Mouse (Mus musculus) cerebellum, postnatal 25 days (tissue): ENCODE measurements around the gene Hist1h2ae.
A peak's percentile ranks its signal among the peaks of the same experiment; 100 is the strongest.
"Not testable (repeated sequence)": the region's sequence is repeated elsewhere in the genome, so short reads cannot be mapped to it uniquely, and the experiment has no call there.

Experiments used
- DNase-seq, 2 experiments: peaks; one replicate each; pipeline ENCODE4 v3.0.0; 2021; ENCODE audit warnings: mixed read lengths in 2 of 2

The Hist1h2ae gene

DNA sequence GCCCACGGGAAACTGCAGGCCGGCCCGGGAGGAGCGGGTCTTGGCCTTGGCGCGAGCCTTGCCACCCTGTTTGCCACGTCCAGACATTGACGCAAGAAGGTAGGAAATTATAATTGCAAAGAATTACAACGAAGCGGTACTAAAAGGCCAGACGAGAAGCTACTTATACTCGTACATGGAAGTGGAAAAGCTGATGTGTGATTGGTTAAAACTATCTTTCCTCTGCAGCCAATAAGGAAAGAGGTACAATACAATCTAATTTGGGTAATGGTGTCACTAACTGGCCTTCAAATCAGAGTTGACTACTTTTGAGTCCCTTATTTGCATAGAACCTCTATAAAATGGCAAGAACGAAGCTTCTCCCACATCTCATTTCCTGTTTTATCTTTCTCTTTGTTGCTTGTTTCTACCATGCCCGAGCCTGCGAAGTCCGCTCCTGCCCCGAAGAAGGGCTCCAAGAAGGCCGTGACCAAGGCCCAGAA lies at the start of gene Hist1h2ae, which contains the start of gene Hist1h2bg:
Hist1h2ae (minus strand) TSS at position 199 of the 482 bp plus-strand sequence.
Hist1h2bg (plus strand) TSS at position 375 of the 482 bp plus-strand sequence.
- DNase-seq, result peak; percentile 65 to 82

GRCm38 (mm10) chr13:23620056-23620732 lies 49.2 kb upstream of the Hist1h2ae start:
- DNase-seq, result peak in 1 of 2 experiments; percentile 14

- no peak for DNase-seq
These were observed 40.6 kb upstream of the Hist1h2ae start for GRCm38 (mm10) chr13:23611638-23612037.

DNA sequence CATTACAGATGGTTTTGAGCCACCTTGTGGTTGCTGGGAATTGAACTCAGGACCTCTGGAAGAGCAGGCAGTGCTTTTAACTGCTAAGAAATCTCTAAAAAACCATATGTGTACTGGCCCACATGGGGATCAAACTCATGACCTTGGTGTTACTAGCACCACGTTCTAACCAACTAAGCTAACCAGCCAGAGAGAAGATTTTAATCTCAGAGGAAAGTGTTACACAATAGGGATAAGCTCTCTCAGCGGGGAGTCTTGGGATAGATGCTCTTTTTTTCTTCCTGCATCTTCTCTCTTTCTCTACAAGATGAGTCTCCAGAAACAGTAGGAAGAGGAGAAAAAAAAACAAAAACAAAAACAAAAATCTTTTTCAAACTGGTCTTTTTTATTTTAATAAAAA lies 39.4 kb upstream of the Hist1h2ae start:
- DNase-seq, result no peak

GRCm38 (mm10) chr13:23609844-23610243 lies 38.8 kb upstream of the Hist1h2ae start:
- no peak for DNase-seq

DNA sequence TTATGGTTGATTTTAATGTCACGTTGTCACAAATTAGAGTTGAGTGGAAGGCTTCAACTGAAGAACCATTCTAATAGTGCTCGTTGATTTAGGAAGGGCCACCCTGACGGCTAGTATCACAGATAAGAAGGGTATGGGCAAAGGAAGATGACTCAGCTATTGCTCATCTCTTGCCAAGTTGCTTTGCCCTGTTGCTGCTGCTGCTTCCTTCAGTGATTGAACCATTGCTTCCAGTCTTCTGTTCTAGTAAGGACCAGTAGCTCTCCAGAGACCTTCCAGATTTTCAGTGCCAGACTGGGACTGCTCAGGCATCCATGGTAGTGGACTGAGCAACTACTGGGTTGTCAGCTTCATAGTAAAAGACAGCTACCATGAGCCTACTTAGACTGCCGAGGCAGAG lies 38.2 kb upstream of the Hist1h2ae start:
- DNase-seq, result no peak

DNA sequence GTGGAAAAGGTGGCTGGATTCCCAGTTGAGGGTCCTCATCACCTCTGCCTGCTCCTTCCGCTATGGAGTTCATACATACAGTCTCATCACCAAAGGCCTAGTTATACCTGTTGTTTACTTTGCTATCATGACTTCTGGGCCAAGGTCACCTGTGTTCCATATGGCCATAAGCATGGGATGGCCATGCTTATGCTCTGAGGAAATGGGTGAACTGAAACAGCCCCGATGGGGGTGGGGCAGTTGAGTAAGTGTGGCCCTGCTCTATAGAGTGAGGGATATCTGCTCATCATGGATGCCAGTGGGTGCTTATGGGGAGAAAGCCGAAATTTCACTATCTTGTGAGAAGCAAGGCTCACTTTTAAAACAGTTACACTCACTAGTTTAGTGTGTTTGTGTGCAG lies 34.0 kb upstream of the Hist1h2ae start:
- DNase-seq, result no peak

GRCm38 (mm10) chr13:23604452-23604851 lies 33.4 kb upstream of the Hist1h2ae start:
- no peak for DNase-seq

- no peak for DNase-seq
These were observed 32.2 kb upstream of the Hist1h2ae start for GRCm38 (mm10) chr13:23603182-23603699.

GRCm38 (mm10) chr13:23597957-23598356 lies 26.9 kb upstream of the Hist1h2ae start:
- DNase-seq, result peak; percentile 80 to 88

GRCm38 (mm10) chr13:23595622-23596372 lies 24.8 kb upstream of the Hist1h2ae start:
- DNase-seq, result no peak

DNA sequence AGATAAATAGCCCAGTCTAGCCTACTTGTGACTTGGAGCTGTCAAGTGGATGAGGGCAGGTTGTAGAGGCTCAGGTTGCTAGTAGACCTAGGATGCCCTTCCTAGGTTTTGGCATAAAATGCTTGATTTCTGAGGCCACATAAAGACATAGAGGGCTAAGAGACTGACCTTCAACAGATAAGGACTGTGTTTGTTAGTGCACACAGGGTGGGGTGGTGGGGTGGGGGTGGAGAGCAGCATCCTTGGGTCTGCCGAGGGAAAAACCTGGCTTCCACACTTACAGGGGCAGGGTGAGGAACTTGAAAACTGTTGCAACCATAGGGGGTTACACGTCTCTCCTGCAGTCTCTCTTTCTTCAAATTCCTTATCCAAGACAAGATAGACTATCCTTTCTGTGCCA lies 24.2 kb upstream of the Hist1h2ae start:
- no peak for DNase-seq

- no peak for DNase-seq
These were observed 22.2 kb upstream of the Hist1h2ae start for GRCm38 (mm10) chr13:23593051-23593770.

DNA sequence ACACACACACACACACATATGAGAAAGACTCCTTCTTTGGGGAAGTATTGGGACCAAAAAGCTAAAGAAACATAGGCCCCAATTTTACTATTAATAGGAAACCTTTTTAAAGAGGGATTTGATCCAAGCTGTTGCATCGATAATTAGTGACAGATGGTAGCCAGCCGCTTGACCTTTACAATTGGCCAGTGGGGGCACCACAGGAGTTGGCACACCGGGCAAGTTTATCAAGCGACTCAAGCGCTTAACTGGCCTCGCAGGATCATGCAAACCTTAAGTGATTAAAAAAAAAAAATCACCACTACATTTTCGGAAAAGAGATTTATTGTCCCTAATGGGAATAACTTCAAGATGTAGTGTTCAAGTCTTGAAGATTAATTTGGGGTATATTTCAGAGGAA lies 21.6 kb upstream of the Hist1h2ae start:
- peak; percentile 61 to 80 for DNase-seq

DNA sequence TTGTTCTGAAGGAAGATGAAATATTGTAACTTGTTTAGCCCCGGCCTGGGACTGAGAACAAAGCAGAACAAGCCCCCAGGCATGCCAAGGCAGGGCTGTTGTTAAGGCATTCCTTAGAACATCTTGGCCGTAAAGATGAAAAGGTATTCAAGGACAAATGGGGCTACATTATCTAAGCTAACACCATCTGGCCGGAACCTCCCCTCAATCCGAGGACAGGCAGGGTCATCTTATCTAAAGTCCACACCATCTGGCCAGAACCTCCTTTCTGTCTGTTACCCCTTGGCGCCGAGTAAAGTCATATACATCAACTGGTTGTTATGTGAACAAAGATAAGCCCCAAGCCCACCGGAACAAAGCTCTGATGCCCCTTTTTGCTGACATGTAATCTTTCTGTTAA lies 20.9 kb upstream of the Hist1h2ae start:
- DNase-seq, result not testable (repeated sequence)

DNA sequence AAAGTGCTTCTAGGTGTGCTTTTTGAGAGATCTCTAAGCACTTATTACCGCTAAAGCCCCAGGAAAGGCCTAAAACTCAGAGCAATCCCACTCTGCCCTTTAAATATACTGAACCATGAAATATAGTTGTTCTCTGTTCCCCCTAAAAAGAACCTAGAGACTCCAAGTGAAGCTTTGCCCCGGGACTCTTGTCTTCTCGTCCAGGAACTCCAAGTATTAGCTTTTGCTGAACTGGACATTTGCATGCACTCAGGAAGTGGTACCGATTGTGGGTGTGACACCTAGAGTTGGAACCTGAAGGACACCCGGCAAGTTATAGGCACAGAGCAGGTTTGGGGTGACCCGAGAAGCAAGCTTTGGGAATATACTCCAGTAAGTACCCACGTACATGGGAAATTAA lies 20.2 kb upstream of the Hist1h2ae start:
- DNase-seq, result no peak

DNA sequence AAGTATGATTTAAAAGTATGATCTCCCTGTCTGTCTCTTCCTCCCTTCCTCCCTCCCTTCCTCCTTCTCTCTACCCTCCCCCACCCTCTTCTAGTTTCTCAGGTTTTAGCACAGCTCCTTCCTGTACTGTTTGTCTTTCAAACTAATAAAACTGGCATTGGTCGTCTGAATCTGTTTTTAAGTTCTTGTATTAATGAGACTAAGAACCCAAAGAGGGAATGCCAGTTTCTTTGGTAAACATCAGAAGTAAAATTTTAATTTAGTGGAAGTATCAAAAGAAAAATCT lies 15.9 kb upstream of the Hist1h2ae start:
- DNase-seq, result no peak

DNA sequence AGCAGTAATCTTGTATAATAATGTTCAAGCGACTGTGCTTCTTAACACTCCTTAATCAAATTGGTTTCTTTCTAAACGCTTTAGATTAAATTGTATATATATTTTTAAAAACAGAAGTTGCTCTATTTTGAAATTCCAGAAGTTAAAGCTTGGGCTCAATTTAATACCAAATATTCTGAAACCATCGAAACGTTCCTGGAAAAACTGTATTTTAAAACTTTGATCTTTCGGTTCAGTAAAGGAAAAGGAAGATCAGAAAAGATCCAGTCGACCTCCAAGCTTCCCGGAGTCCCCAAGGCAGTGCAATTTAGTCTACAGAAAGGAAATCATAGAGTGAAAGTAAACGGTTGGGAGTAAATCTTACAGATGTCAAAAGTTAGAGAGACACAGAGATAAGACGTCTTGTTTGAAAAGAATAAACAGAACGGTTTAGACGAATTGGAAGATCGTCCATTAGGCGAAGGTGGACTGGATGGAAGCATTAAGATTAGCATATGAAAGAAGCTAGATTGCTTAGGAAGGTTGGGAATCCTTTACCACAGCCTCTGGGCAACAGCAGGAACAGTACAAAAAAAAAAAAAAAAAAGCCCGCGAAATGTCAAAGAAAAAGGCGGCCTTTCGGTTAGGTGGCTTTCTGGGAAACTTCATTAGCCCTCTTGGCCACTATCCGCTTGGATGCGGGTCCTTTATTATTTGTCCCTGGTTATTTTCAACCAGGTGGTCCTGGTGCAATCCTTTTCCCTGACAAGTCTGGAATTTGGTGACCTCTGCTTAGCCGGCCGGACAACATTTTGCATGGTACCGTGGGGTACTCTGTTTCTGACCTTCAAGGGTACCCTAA lies 15.3 kb upstream of the Hist1h2ae start:
- no peak for DNase-seq

DNA sequence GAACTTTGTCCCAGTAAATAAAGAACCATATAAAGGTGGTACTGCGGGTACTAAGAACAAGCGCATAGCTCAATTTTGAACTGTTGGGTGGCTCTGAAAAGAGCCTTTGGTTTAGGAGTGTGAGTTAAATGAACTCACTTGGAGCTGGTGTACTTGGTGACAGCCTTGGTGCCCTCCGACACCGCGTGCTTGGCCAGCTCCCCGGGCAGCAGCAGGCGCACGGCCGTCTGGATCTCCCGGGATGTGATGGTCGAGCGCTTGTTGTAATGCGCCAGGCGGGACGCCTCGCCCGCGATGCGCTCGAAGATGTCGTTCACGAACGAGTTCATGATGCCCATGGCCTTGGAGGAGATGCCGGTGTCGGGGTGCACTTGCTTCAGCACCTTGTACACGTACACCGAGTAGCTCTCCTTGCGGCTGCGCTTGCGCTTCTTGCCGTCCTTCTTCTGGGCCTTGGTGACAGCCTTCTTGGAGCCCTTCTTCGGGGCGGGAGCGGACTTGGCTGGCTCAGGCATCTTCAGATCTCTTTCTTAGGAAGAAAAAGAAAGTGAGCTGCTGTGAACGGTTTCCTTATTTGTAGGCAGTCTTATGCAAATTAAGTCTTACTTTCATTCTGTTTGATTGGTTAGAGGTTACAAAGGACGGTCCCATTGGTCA lies 14.6 kb upstream of the Hist1h2ae start:
- peak; percentile 53 to 71 for DNase-seq

DNA sequence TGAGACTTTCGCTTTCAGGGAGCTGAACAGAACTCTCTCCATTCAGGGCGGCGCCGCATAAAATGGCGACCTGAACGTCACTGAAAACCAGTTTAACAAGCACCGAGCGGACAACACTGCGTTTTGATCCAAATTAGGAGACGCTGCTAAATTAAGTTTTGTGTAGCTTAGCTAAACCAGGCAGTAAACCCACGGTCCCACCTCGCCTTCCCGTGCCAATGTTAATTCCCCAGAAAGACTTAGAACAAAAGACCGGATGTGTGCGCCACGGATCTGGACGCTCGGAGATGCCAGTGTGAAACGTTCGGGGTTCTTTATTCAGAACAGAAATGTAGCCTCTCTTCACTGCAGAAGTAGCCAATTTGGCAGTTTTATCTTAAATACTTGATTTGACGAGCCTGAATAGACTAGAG lies 14.0 kb upstream of the Hist1h2ae start:
- peak; percentile 58 to 67 for DNase-seq

DNA sequence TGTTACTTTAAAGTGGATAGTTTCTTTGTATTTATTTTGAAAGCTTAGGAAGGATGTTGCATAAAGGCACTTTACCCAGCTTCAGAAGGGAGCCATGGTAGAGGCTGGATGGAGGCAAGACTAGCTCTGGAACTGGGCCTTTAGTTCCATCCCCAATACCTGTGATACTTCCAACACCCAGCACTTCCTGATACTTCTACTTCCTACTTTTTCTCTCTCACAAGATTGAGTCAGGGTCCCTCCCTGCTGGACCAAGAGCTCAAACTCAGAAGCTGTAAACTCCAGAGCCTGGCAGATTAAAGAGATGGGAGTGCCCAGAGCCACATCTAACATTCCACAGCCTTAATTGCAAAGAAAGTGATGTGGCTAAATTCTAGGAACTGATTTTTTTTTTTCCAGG lies 13.3 kb upstream of the Hist1h2ae start:
- DNase-seq, result no peak
